Mouse (Mus musculus): ENCODE measurements at regions not wholly inside any gene's neighbourhood (a gene's known extent, or its start where the extent isn't known, plus 50 kb on each side); places are given as distances from the start of the nearest gene placed in this dataset.

- TF ChIP-seq EP300 (IDR thresholded peaks at IDR 0.05; ENCODE audit: insufficient read depth, low read depth, low read length): no peak
- no peak for TF ChIP-seq CTCF (IDR thresholded peaks at IDR 0.05; ENCODE audit: low read depth, low read length)
- TF ChIP-seq POLR2A (IDR thresholded peaks at IDR 0.05; ENCODE audit: insufficient read depth, low read length): no peak
Observed at GRCm38 (mm10) chr15:22338941-22339340, 209.9 kb upstream of the Cdh18 start.

Measured in ES-Bruce4 (cell line).